Mouse (Mus musculus): ENCODE measurements around the gene Akna.

- TF ChIP-seq POLR2A (IDR thresholded peaks at IDR 0.05; ENCODE audit: control insufficient read depth, extremely low read depth, insufficient read depth, low read length, poor library complexity) (0 out of 2 replicates have a peak, but pooled peaks have one; percentile 18), CTCF (IDR thresholded peaks at IDR 0.05; ENCODE audit: borderline replicate concordance, control insufficient read depth, extremely low read depth, insufficient read depth, low read length, poor library complexity) (no peak)
Measured at GRCm38 (mm10) chr4:63385253-63385652, 17.9 kb downstream of the Akna start.

All from thymus, adult 2 months (tissue).